Mouse (Mus musculus) ES-E14 (cell line): ENCODE data around the gene Tmem164.

Experiments
- CHD2 ChIP-seq: IDR thresholded peaks from 2 replicates; pipeline ENCODE4 v1.6.1; 2014; ENCODE audit warnings: mild to moderate bottlenecking, low read depth, low read length, inconsistent platforms
- HCFC1 ChIP-seq: IDR thresholded peaks from 2 replicates; pipeline ENCODE4 v1.6.1; 2012; ENCODE audit warnings: low read length, inconsistent platforms, borderline replicate concordance; ENCODE audit not compliant: insufficient read depth
- MAFK ChIP-seq: IDR thresholded peaks from 2 replicates; pipeline ENCODE4 v1.6.1; 2014; ENCODE audit warnings: mild to moderate bottlenecking, low read depth, low read length, inconsistent platforms; ENCODE audit not compliant: insufficient read depth
- ZC3H11A ChIP-seq: IDR thresholded peaks from 2 replicates; pipeline ENCODE4 v1.6.1; 2012; ENCODE audit warnings: low read depth, mild to moderate bottlenecking, inconsistent platforms, low read length, borderline replicate concordance
- ZNF384 ChIP-seq: IDR thresholded peaks from 2 replicates; pipeline ENCODE4 v1.6.1; 2012; ENCODE audit warnings: low read depth, low read length, inconsistent platforms

GRCm38 (mm10) chrX:142725571-142725970 lies 44.4 kb downstream of the Tmem164 start:
- TF ChIP-seq ZNF384 (no peak), CHD2 (no peak), HCFC1 (no peak), MAFK (no peak), ZC3H11A (no peak)
